Mouse (Mus musculus): ENCODE results near the gene Adora2a.

Adora2a gene

DNA sequence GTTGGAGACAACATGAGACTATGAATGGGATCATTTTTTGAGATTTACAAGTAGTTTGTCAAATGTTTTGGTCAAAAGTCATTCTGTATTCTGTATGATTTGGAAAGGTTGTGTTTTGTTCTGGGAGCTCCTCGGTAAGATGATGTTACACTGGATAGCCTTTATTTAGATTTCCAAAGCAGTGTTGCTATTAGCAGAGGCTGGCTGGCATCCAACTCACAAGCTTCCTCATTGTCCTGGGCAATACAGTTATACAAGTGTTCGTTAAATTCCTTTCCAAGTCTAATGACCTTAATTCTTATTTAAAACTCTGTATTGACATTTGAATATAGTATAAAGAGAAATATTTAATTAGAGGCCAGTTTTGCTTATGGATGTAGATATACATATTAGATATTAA lies 28.6 kb downstream of the Adora2a start:
- DNase-seq (ENCODE audit: low read depth), result no peak

- no peak for DNase-seq (ENCODE audit: low read depth)
Observed at GRCm38 (mm10) chr10:75350564-75350963, 33.9 kb downstream of the Adora2a start.

DNA sequence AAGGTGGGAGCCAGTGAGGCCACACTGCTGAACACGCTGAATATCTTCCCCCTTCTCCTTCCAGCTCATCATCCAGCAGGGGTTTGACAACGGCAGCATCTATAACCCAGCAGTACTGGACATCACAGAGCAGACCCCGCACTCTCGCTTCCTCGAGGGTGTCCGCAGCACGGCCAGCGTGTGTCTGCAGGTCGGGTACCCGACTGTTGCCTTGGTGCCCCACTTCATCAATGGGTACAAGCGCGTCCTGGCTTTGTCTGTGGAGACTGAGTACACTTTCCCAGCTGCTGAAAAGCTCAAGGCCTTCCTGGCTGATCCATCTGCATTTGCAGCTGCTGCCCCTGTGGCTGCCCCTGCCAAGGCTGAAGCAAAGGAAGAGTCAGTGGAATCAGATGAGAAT lies 35.9 kb downstream of the Adora2a start:
- DNase-seq (ENCODE audit: low read depth), result no peak

GRCm38 (mm10) chr10:75353838-75354241 lies 37.2 kb downstream of the Adora2a start:
- DNase-seq (ENCODE audit: low read depth), result peak; percentile 13

DNA sequence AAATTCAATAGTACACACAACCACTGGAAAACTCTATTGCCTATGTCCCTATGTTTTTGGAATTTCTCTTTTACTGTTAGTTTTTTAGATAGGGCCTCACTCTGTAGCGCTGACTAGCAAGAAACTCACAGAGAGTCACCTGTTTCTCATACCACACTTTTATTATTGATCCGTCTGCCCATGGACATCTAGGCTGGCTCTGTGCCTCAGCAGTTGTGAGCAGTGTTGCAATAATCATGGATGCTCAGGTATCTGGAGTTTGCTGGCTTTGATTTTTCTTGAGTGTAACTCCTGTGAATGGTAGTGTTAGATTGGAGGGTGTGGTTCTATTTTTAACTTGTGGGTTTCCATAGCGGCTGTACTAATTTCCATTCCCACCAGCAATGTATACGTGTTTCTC lies 38.7 kb downstream of the Adora2a start:
- DNase-seq (ENCODE audit: low read depth), result no peak

DNA sequence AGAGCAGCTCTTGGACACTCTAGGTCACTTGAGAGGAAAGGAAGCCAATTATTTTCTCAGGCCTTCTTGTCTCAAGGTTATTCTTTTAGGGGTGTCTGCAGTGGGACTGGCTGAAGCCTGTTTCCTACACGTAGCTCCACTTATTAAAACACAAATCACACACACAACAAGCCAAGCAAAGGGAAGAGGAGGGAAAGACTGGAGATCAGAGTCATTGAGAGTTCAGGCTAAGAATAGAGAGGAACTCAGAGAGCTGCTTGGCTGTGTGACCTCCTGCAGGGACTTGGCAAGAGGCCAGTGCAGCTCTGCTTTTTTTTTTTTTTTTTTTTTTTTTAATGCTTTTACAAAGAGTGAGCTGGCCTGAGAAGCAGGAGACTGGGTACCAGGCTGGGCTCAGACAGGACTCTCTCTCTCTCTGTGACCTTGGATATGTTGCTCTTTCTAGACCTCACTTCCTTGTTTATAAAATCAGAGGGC lies 47.6 kb downstream of the Adora2a start:
- DNase-seq (ENCODE audit: low read depth), result peak; percentile 85

GRCm38 (mm10) chr10:75364796-75365195 lies 48.1 kb downstream of the Adora2a start:
- peak; percentile 72 for DNase-seq (ENCODE audit: low read depth)

- peak; percentile 91 for DNase-seq (ENCODE audit: low read depth)
Observed at GRCm38 (mm10) chr10:75365231-75365633, 48.6 kb downstream of the Adora2a start.

- peak; percentile 39 for DNase-seq (ENCODE audit: low read depth)
Observed at GRCm38 (mm10) chr10:75373655-75374351, 57.1 kb downstream of the Adora2a start.

DNA sequence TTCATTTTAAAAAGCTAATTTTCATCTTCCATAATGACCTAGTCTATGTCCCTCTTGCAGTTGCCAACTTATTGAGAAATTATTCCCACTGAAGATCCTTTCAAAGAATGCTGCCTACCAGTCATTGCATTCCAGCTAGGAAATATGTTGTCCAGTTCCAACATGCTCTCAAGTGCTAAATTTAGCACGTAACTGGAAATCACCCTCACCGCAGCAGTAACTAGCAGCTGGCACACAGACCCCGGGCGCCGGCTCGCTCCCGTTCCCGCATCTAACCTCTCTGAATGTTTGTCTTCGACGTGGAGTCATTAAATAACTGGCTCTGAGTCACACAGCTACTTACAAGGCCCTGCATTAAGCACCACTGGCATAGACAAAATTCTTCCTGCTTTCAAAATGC lies 62.0 kb downstream of the Adora2a start:
- DNase-seq (ENCODE audit: low read depth), result no peak

Measured in 416B (cell line).